Mouse (Mus musculus) lung, postnatal 0 days (tissue): Measurements from ENCODE around the gene Sstr2.

Source experiments
- CTCF ChIP-seq: IDR thresholded peaks from 2 replicates; pipeline ENCODE4 v1.5.1; 2016; ENCODE audit warnings: antibody characterized with exemption, mild to moderate bottlenecking
- EP300 ChIP-seq: IDR thresholded peaks from 2 replicates; pipeline ENCODE4 v1.6.1; 2016; ENCODE audit warnings: antibody characterized with exemption, mild to moderate bottlenecking, control low read depth

DNA sequence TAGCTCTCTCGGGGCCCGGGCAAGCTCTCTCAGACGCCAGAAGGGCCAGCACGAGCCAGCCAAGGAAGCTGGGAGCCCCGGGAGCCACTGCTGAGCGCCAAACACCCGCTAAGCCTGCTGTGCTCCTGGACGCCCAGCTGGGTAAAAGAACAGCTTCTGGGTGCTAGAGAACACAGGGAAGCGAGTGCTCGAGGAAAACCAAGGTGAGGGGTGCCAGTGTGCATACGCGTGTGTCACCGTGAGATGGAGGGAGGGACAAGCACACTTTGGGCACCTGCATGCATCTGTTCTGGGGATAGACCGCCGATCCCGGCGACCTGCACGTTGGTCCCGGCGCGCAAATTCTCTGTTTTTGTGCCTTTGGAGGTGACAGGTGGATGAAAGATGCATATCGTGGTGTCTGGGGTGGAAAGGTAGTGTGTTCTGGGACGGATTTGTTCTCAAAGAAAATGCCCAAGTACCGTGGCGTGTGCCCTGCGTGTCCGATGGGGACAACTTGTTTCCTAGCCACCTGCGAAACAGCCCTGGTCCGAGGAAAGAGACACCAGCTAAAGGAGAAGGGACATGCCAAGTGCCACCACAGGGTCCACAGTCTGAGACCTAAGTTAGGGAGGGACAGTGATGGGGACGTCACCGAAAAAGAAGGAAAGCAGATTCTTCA lies 408 bp downstream of the Sstr2 start:
- TF ChIP-seq EP300 (no peak), CTCF (no peak)
